20 mouse cellular contexts compared by ENCODE assay signal in the genomic region with DNA sequence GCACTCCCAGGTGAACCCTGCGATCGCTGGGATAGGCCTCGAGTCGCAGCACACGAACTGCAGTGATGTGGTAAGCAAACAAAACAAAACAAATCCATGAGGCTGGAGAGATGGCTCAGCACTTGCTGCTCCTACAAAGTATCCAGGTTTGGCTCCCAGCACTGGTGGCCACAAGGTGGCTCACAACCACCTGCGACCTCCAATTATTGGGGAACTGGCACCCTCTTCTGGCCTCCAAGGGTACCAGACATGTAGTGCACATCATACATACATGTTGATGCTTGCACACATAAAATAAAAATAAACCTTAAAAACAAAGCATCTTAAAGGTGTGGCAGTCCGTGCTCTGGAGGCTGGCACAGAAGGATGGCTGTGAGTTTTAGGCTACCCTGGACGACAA.
DNase-seq lines count a peak whose midpoint lies in the region; ATAC-seq and TF ChIP-seq lines count a peak whose summit lies in the region.
"Had no signal": no experiment of that assay in that cellular context is flagged by ENCODE, and none has a peak within 500 bp of the region (broad histone marks: within the 10 kb centered on the region; RNA-seq: fewer than 3 reads in every experiment).

No protein-coding gene starts in this region.

- no peak for DNase-seq in forebrain, postnatal 0 days
- no peak for DNase-seq in left cerebral cortex, adult 2 months (ENCODE audit: extremely low spot score in 1 of 2, low spot score in 2 of 2)
- DNase-seq in left cerebral cortex, postnatal 36 days (ENCODE audit: low spot score in 2 of 2), result no peak
- DNase-seq in thymus, postnatal 4 days, result peak; percentile 15
- DNase-seq in thymus, postnatal 0 days (ENCODE audit: low spot score), result no peak
- peak; percentile 29 for DNase-seq in stomach, postnatal 0 days (ENCODE audit: low spot score)
- no peak for DNase-seq in ovary, postnatal 36 days (ENCODE audit: low spot score)
- DNase-seq: cerebellum, postnatal 14 days; gastrocnemius, postnatal 25 days; kidney, adult 11 months; retina, postnatal 1 day; spleen, adult 18-20 months had no signal

- intact Hi-C loops in left cerebral cortex, adult 2 months (cut with DNase I), result no loop called here
- intact Hi-C loops in left cerebral cortex, postnatal 36 days (cut with DNase I), result no loop called here

- no peaks in the 10 kb centered on the region for H3K9me3 ChIP-seq in forebrain, postnatal 0 days (ENCODE audit: low read length)
- no peaks in the 10 kb centered on the region for H3K9me3 ChIP-seq in forebrain, embryonic 15.5 days
- no peaks in the 10 kb centered on the region for H3K9me3 ChIP-seq in stomach, postnatal 0 days (ENCODE audit: control insufficient read depth, low read length)
- H3K9me3 ChIP-seq: embryonic facial prominence, embryonic 15.5 days; heart, embryonic 13.5 days; hindbrain, embryonic 10.5 days; liver, embryonic 15.5 days; neural tube, embryonic 13.5 days had no signal

- H3K9ac ChIP-seq in forebrain, postnatal 0 days, result no peak overlapping the region
- no peak overlapping the region for H3K9ac ChIP-seq in forebrain, embryonic 15.5 days (replicated peaks)
- no peak overlapping the region for H3K9ac ChIP-seq in stomach, postnatal 0 days (ENCODE audit: low read length)
- H3K9ac ChIP-seq: embryonic facial prominence, embryonic 15.5 days; heart, embryonic 13.5 days; liver, embryonic 15.5 days; neural tube, embryonic 13.5 days had no signal

- no peak for ATAC-seq in forebrain, postnatal 0 days
- no peak for ATAC-seq in forebrain, embryonic 15.5 days (replicated peaks)
- ATAC-seq in stomach, postnatal 0 days (ENCODE audit: low FRiP score, low TSS enrichment), result no peak
- ATAC-seq: forebrain, embryonic 14.5 days had no signal

- H3K4me2 ChIP-seq in forebrain, postnatal 0 days (ENCODE audit: low read depth), result no peak overlapping the region
- H3K4me2 ChIP-seq in forebrain, embryonic 15.5 days (replicated peaks), result no peak overlapping the region
- no peak overlapping the region for H3K4me2 ChIP-seq in stomach, postnatal 0 days (replicated peaks; ENCODE audit: low read depth)
- H3K4me2 ChIP-seq: embryonic facial prominence, embryonic 15.5 days; heart, embryonic 13.5 days; liver, embryonic 15.5 days; neural tube, embryonic 13.5 days had no signal

- H3K4me1 ChIP-seq in forebrain, postnatal 0 days (ENCODE audit: insufficient read depth), result 0 out of 2 replicates have a peak, but pooled peaks cover 6% of the 10 kb centered on the region
- H3K4me1 ChIP-seq in forebrain, embryonic 15.5 days, result peaks cover 29% of the 10 kb centered on the region
- H3K4me1 ChIP-seq in stomach, postnatal 0 days (replicated peaks; ENCODE audit: control insufficient read depth, insufficient read depth), result no peaks in the 10 kb centered on the region
- H3K4me1 ChIP-seq: liver, embryonic 15.5 days had no signal

- no peak for TF ChIP-seq EP300 in stomach, postnatal 0 days (optimal IDR thresholded peaks at IDR 0.05)

- WGBS in forebrain, postnatal 0 days, result 90% methylated on average over 8 of the region's 8 CpGs
- WGBS in forebrain, embryonic 15.5 days, result 91% methylated on average over 8 of the region's 8 CpGs
- 64% methylated on average over 8 of the region's 8 CpGs for WGBS in stomach, postnatal 0 days

- no peak overlapping the region for H3K4me3 ChIP-seq in forebrain, postnatal 0 days (ENCODE audit: low read depth, low read length)
- H3K4me3 ChIP-seq in forebrain, embryonic 15.5 days, result no peak overlapping the region
- no peak overlapping the region for H3K4me3 ChIP-seq in left cerebral cortex, adult 2 months
- no peak overlapping the region for H3K4me3 ChIP-seq in stomach, postnatal 0 days (ENCODE audit: low read depth, low read length)
- H3K4me3 ChIP-seq: embryonic facial prominence, embryonic 15.5 days; heart, embryonic 13.5 days; hindbrain, embryonic 10.5 days; liver, embryonic 15.5 days; neural tube, embryonic 13.5 days had no signal

- peak; percentile 54 for TF ChIP-seq CTCF in forebrain, postnatal 0 days (IDR thresholded peaks at IDR 0.05; ENCODE audit: low read depth)
- peak; percentile 38 for TF ChIP-seq CTCF in left cerebral cortex, adult 2 months (IDR thresholded peaks at IDR 0.05)
- peak; percentile 71 for TF ChIP-seq CTCF in stomach, postnatal 0 days (IDR thresholded peaks at IDR 0.05; ENCODE audit: low read depth)

- H3K27ac ChIP-seq in forebrain, postnatal 0 days (ENCODE audit: low read depth, low read length), result no peak overlapping the region
- no peak overlapping the region for H3K27ac ChIP-seq in forebrain, embryonic 15.5 days (replicated peaks)
- no peak overlapping the region for H3K27ac ChIP-seq in left cerebral cortex, adult 2 months
- H3K27ac ChIP-seq in stomach, postnatal 0 days (replicated peaks), result no peak overlapping the region
- H3K27ac ChIP-seq: hindbrain, embryonic 10.5 days; liver, embryonic 15.5 days had no signal

- no peaks in the 10 kb centered on the region for H3K36me3 ChIP-seq in forebrain, postnatal 0 days (ENCODE audit: insufficient read depth)
- no peaks in the 10 kb centered on the region for H3K36me3 ChIP-seq in forebrain, embryonic 15.5 days
- no peaks in the 10 kb centered on the region for H3K36me3 ChIP-seq in stomach, postnatal 0 days (ENCODE audit: control insufficient read depth, insufficient read depth, low read length)
- H3K36me3 ChIP-seq: embryonic facial prominence, embryonic 15.5 days; G1E; heart, embryonic 13.5 days; liver, embryonic 15.5 days; neural tube, embryonic 13.5 days had no signal

- no peaks in the 10 kb centered on the region for H3K27me3 ChIP-seq in forebrain, postnatal 0 days (ENCODE audit: insufficient read depth, low read length)
- H3K27me3 ChIP-seq in forebrain, embryonic 15.5 days, result no peaks in the 10 kb centered on the region
- no peaks in the 10 kb centered on the region for H3K27me3 ChIP-seq in stomach, postnatal 0 days (ENCODE audit: control insufficient read depth, insufficient read depth, low read length)
- H3K27me3 ChIP-seq: embryonic facial prominence, embryonic 15.5 days; heart, embryonic 13.5 days; liver, embryonic 15.5 days; neural tube, embryonic 13.5 days had no signal

Comparison
In these comparisons a context has a peak if more than half of its experiments do, and no peak if none do; other contexts are left out.
1. DNase-seq: peak in thymus, postnatal 4 days (single experiment) and stomach, postnatal 0 days (single experiment); none in forebrain, postnatal 0 days (single experiment), left cerebral cortex, adult 2 months (0 of 2), left cerebral cortex, postnatal 36 days (0 of 2), thymus, postnatal 0 days (single experiment) and ovary, postnatal 36 days (single experiment).
2. Peak in every context shown above with its lines, with median percentiles within 50 percentile points of each other: CTCF ChIP-seq.